Mouse (Mus musculus) cerebellum, adult 9-10 months (tissue): ENCODE measurements around the gene Mrps21.
A peak's percentile ranks its signal among the peaks of the same experiment; 100 is the strongest.
"Not testable (repeated sequence)": the region's sequence is repeated elsewhere in the genome, so short reads cannot be mapped to it uniquely, and the experiment has no call there.

ENCODE experiments used
- DNase-seq: peaks from one replicate; pipeline ENCODE4 v3.0.0; 2022

Mrps21 gene

GRCm38 (mm10) chr3:95871392-95871867, at the start of gene Mrps21:
Gene Mrps21, minus strand, starts transcription at chr3:95871519.
- peak; percentile 84 for DNase-seq

DNA sequence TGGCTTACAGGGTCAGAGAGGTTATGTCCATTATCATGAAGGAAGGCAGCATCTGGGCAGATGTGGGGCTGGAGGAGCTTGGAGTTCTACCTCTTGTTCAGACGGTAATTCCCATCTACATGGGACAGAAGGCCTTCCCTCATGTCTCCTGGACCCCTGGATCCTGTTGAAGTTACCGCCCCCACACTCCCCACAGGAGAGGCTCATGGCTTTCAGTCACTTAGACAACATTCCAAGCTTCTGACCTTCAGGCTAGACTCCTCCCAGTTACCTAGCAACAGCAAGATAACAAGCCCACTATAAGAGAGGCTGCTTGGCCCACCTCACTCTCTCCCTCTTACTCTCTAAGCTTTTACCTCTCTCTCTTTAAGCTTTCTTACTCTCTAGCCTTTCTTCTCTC, 49.2 kb upstream of the Mrps21 start:
- not testable (repeated sequence) for DNase-seq

DNA sequence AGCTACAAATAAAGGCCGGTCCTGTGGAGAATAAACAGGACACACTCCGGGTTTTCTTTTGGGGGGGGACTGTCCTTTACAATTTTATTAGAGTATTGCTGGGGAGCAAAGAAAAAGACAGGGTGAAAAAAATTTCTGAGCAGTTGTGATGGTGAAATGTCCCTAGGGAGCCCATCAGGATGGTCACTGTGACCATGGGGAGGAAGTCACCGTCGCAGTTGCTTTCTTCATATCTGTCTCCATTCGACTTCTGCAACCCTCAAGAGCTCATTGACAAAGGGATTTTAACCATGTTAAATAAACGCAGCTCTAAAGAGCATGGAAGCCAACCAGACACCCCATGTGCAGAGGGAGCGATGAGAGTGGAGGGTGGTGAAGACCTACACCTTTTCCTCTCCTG, 45.4 kb upstream of the Mrps21 start:
- no peak for DNase-seq

- no peak for DNase-seq
Measured at GRCm38 (mm10) chr3:95914706-95915105, 43.4 kb upstream of the Mrps21 start.

DNA sequence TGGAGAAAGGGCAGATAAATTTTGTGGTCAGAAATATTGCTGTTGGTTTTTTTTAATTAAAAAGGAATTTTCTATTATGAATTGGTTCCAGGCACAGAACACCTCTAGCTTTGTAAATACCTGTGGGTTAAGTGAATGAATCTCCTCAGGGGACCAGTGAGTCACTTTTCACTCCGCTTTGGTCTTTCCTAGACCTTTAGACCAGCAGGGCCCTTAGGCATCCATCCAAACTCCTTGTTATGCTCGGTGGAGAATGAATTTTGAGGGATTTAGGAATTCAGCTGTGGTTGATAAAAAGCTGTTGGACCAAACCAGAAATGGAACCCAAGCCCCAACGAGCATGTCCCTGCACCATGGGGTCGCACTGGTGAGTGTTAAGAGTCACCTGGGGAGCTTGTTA, 36.3 kb upstream of the Mrps21 start:
- no peak for DNase-seq

DNA sequence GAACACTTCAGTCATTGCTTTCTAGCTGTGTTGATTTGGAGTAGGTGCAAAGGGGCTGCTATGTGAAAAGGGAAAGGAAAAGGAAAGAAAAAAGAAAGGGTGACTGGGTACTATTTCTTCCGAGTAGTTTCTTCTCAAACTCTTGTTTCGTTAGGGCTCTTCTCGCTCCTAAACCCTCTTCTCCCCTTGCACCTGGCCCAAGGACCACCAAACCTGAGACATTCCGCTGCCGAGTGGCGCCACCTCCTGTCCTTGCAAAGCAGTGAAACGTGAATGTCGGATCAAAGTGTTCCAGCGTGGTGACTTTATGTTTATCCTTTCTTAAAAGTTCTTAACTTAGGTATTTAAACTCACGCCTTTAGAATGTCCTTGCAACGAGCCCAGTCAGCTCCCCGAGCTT, 35.5 kb upstream of the Mrps21 start:
- no peak for DNase-seq

DNA sequence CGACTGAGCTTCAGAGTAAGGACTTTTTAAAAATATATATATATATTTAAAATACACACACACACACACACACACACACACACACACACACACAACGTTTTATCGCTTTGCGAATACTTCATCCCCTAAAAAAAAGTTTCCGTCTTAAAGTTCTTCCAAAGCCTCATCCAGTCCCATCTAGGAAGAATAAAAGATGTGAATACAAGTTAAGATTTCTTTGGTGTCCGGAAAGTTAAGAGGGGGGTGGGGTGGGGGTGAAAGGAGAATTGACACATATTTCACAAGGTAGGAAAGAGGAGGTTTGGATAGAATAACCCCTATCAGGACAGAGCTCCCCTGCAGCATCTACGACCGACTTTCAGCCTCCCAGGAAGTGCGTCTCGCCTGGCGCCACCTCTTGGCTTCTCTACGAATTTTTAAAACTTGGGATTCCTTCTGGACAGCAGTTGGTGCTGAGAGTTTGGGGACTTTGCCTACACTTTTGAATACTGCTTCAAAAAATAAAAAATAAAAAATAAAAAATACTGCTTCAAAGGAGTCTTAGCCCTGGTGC, 34.7 kb upstream of the Mrps21 start:
- DNase-seq, result no peak

- peak; percentile 55 for DNase-seq
Measured at GRCm38 (mm10) chr3:95905146-95905939, 34.0 kb upstream of the Mrps21 start.

DNA sequence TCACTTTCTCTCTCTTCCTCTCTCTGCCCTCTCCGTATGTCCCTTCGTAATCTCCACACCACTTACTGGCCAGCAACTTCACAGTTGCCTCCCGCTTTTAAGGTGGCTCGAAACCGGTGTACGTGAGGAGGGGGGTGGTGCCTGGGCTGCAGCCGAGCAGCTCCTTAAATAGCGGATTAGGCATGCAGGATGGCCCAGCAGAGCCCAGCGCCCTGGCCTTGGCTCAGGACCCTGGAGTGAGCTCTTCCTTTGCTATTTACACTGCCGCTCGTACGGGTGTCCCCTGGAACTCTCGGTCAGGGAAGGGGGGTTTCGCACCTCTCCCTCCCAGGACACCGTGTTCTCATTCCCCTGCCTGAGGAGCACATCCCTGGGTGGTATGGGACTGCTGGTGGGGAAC, 33.2 kb upstream of the Mrps21 start, which contains the start of gene Car14:
Gene Car14 (minus strand): TSS at position 124 of the 400 bp plus-strand sequence.
- DNase-seq, result no peak

GRCm38 (mm10) chr3:95903753-95904502, 32.6 kb upstream of the Mrps21 start:
- DNase-seq, result no peak

- no peak for DNase-seq
Measured at GRCm38 (mm10) chr3:95902643-95903042, 31.3 kb upstream of the Mrps21 start.

DNA sequence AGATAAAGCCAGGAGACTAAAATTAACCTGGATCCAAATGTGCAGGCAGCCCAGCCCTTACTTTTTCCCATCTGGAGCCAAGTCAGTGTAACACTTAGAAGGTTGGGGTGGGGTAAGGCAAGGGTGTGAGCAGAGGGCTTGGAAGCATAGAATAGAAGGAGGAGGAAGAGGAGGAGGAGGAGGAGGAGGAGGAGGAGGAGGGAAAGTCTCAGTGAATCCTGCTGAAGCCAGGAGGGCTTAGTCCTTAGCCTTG, 31.0 kb upstream of the Mrps21 start:
- DNase-seq, result no peak

GRCm38 (mm10) chr3:95901616-95902372, 30.5 kb upstream of the Mrps21 start:
- no peak for DNase-seq

GRCm38 (mm10) chr3:95899800-95900524, 28.6 kb upstream of the Mrps21 start:
- DNase-seq, result no peak

DNA sequence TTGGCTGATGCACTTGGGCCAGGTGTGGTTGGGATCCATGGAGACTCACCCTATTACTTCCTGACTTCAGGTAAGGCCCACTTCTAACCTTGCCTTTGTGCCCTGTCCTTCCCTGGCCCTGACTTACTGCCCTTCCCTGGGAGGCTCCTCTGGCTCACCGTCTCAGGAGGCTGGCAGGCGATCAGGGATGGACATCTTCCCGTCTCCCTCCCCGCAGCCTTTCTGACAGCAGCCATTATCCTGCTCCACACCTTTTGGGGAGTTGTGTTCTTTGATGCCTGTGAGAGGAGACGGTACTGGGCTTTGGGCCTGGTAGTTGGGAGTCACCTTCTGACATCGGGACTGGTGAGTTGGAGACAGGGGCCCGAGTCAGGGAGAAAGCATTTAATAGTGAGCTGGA, 24.2 kb upstream of the Mrps21 start:
- not testable (repeated sequence) for DNase-seq

DNA sequence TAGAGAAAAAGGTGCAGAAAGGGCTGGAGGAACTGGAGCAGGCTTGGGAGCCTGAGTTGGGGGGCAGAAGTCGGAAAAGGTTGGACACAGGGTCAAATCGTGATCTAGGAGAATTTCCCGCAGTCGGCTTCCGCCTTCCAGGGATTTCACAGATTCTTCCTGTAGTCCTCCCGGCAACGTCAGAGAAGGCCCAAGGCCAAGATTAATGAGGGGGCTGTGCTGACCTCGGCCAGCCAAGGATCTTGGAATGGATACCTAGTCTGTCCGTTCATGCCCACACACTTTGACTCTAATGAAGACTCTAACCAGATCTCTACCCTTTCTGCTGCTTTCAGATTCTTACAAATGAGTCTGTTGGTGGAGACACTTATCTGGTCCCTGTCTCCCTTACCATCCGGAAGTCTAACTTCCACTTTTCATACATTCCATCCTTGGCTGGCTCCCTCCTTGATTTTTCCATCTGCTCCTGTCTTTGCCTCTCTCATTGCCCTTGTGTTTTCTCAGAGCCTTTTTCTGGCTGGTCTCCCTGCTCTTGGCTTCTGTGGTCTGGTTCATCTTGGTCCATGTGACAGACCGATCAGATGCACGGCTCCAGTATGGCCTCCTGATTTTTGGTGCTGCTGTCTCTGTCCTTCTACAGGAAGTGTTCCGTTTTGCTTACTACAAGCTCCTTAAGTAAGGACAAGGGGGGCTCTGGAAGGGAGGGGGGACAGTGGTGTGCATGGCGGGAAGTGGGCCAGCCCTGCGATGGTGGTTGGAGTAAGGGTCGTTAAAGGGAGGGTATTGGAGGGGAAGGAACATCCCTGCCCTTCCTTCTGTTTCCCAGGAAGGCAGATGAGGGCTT, 23.2 kb upstream of the Mrps21 start:
- peak; percentile 75 for DNase-seq

GRCm38 (mm10) chr3:95893606-95894316, 22.4 kb upstream of the Mrps21 start, which contains the start of gene Aph1a:
Gene Aph1a, plus strand, starts transcription at chr3:95893969.
- DNase-seq, result peak; percentile 98

GRCm38 (mm10) chr3:95893126-95893525, 21.8 kb upstream of the Mrps21 start:
- DNase-seq, result no peak

DNA sequence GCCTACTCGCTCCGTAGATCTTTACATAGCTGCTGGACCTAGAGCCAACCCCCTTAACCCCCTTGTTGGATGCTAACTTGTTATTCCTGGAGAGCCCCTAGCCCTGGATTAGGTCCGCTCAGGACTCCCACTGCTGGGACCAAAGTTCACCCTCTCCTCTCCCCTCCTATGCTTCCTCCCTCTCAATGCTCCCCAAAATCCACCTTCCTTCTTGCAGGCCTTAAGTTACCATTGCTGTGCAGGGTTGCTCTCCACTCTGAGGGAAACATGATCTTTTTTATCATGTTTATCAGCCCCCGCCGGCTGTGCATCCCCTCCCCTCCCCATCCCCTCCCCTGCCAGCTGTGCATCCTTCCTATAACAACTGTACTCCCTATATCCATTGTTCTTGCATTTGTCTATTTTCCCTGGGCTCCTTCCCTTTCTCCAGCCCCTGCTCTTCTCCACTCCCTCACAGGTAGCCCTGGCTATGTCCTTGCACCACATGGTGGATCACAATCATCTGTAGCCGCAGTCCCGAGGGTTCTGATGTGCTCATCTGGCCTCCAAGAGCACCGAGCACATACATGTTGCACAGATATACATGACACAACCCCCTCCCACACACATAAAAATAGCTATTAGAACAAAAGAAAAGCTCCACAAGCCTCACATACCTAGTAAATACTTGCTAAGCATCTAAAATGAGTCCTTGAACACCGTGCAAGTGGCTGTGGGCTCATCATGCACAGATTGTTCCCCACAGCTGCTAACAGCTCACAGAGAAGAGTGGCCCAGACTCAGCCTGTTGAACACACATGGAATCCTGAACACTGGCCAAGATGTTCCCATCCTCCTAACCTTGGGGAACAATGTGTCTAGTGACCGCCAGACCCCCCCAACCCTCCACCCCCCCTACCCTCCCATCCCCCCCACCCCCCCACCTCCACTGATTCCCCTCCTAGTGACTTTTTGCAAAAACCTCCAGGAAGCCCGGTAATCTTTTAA, 21.0 kb upstream of the Mrps21 start:
- peak; percentile 59 for DNase-seq
